26 mouse cellular contexts compared by ENCODE assay signal in genomic region chr9:113100641-113101040, GRCm38 (mm10).
DNase-seq lines count a peak whose midpoint lies in the region; ATAC-seq and TF ChIP-seq lines count a peak whose summit lies in the region.
"Had no signal": no experiment of that assay in that cellular context is flagged by ENCODE, and none has a peak within 500 bp of the region (broad histone marks: within the 10 kb centered on the region; RNA-seq: fewer than 3 reads in every experiment).

No protein-coding gene starts in this region.

- H3K36me3 ChIP-seq in hindbrain, postnatal 0 days (ENCODE audit: insufficient read depth, low read length) = no peaks in the 10 kb centered on the region
- H3K36me3 ChIP-seq in hindbrain, embryonic 13.5 days = no peaks in the 10 kb centered on the region
- H3K36me3 ChIP-seq in midbrain, postnatal 0 days (ENCODE audit: insufficient read depth, low read length) = no peaks in the 10 kb centered on the region
- no peaks in the 10 kb centered on the region for H3K36me3 ChIP-seq in midbrain, embryonic 10.5 days
- H3K36me3 ChIP-seq: embryonic facial prominence, embryonic 10.5 days; embryonic facial prominence, embryonic 13.5 days; forebrain, embryonic 10.5 days; heart, embryonic 10.5 days; heart, embryonic 13.5 days; hindbrain, embryonic 12.5 days had no signal

- H3K27me3 ChIP-seq in hindbrain, postnatal 0 days (ENCODE audit: insufficient read depth, low read length) = no peaks in the 10 kb centered on the region
- no peaks in the 10 kb centered on the region for H3K27me3 ChIP-seq in hindbrain, embryonic 13.5 days
- no peaks in the 10 kb centered on the region for H3K27me3 ChIP-seq in midbrain, postnatal 0 days (ENCODE audit: insufficient read depth, low read length)
- H3K27me3 ChIP-seq in midbrain, embryonic 10.5 days (ENCODE audit: low read depth, poor library complexity, severe bottlenecking) = no peaks in the 10 kb centered on the region
- H3K27me3 ChIP-seq: embryonic facial prominence, embryonic 13.5 days; forebrain, embryonic 13.5 days; heart, embryonic 13.5 days; hindbrain, embryonic 12.5 days had no signal

- ATAC-seq in hindbrain, postnatal 0 days = no peak
- ATAC-seq in hindbrain, embryonic 13.5 days (ENCODE audit: low FRiP score) = no peak
- no peak for ATAC-seq in midbrain, postnatal 0 days (ENCODE audit: low FRiP score)
- ATAC-seq: CD4-positive, CD25-positive, alpha-beta regulatory T cell, adult 4 months; forebrain, embryonic 13.5 days; forebrain, embryonic 16.5 days; intestine, postnatal 0 days had no signal

- H3K4me2 ChIP-seq in hindbrain, postnatal 0 days (ENCODE audit: low read depth, low read length) = no peak overlapping the region
- H3K4me2 ChIP-seq in hindbrain, embryonic 13.5 days = no peak overlapping the region
- H3K4me2 ChIP-seq in midbrain, postnatal 0 days (ENCODE audit: low read depth, low read length, poor library complexity, severe bottlenecking) = no peak overlapping the region
- H3K4me2 ChIP-seq: embryonic facial prominence, embryonic 13.5 days; forebrain, embryonic 13.5 days; heart, embryonic 13.5 days; hindbrain, embryonic 12.5 days had no signal

- no peak overlapping the region for H3K4me3 ChIP-seq in hindbrain, postnatal 0 days (ENCODE audit: low read length)
- H3K4me3 ChIP-seq in hindbrain, embryonic 13.5 days = no peak overlapping the region
- H3K4me3 ChIP-seq in midbrain, postnatal 0 days (ENCODE audit: low read depth, low read length) = no peak overlapping the region
- H3K4me3 ChIP-seq in midbrain, embryonic 10.5 days = no peak overlapping the region
- no peak overlapping the region for H3K4me3 ChIP-seq in embryonic fibroblast, embryonic 13.5 days (ENCODE audit: insufficient read depth, low read length)
- H3K4me3 ChIP-seq: embryonic facial prominence, embryonic 10.5 days; embryonic facial prominence, embryonic 13.5 days; forebrain, embryonic 10.5 days; forebrain, embryonic 13.5 days; heart, adult 2 months; heart, embryonic 10.5 days; heart, embryonic 13.5 days; hindbrain, embryonic 12.5 days had no signal

- TF ChIP-seq CTCF in hindbrain, postnatal 0 days (IDR thresholded peaks at IDR 0.05; ENCODE audit: low read depth) = no peak
- TF ChIP-seq CTCF in midbrain, postnatal 0 days (IDR thresholded peaks at IDR 0.05) = no peak
- no peak for TF ChIP-seq CTCF in embryonic fibroblast, embryonic 13.5 days (IDR thresholded peaks at IDR 0.05; ENCODE audit: borderline replicate concordance, insufficient read depth, low read length)

- TF ChIP-seq POLR2A in embryonic fibroblast, embryonic 13.5 days (IDR thresholded peaks at IDR 0.05; ENCODE audit: low read depth, low read length) = no peak

- H3K9me3 ChIP-seq in hindbrain, postnatal 0 days (ENCODE audit: low read length) = no peaks in the 10 kb centered on the region
- peaks cover 5% of the 10 kb centered on the region; the same call in 1 of the 2 replicates for H3K9me3 ChIP-seq in hindbrain, embryonic 13.5 days
- no peaks in the 10 kb centered on the region for H3K9me3 ChIP-seq in midbrain, postnatal 0 days (ENCODE audit: low read length)
- H3K9me3 ChIP-seq in midbrain, embryonic 10.5 days (replicated peaks) = no peaks in the 10 kb centered on the region; the same call in 1 of the 2 replicates
- H3K9me3 ChIP-seq: embryonic facial prominence, embryonic 10.5 days; embryonic facial prominence, embryonic 13.5 days; forebrain, embryonic 10.5 days; forebrain, embryonic 13.5 days; heart, embryonic 10.5 days; hindbrain, embryonic 12.5 days had no signal

- H3K4me1 ChIP-seq in hindbrain, postnatal 0 days (ENCODE audit: insufficient read depth, low read length) = no peaks in the 10 kb centered on the region
- no peaks in the 10 kb centered on the region for H3K4me1 ChIP-seq in hindbrain, embryonic 13.5 days (replicated peaks)
- no peaks in the 10 kb centered on the region for H3K4me1 ChIP-seq in midbrain, postnatal 0 days (ENCODE audit: insufficient read depth, low read length)
- H3K4me1 ChIP-seq in midbrain, embryonic 10.5 days = no peaks in the 10 kb centered on the region
- H3K4me1 ChIP-seq in embryonic fibroblast, embryonic 13.5 days (ENCODE audit: control insufficient read depth, insufficient read depth, low read length) = no peaks in the 10 kb centered on the region
- H3K4me1 ChIP-seq: embryonic facial prominence, embryonic 10.5 days; embryonic facial prominence, embryonic 13.5 days; forebrain, embryonic 10.5 days; forebrain, embryonic 13.5 days; heart, embryonic 10.5 days; heart, embryonic 13.5 days; hindbrain, embryonic 12.5 days had no signal

- 39% methylated on average over 4 of the region's 4 CpGs for WGBS in hindbrain, postnatal 0 days
- 61% methylated on average over 4 of the region's 4 CpGs for WGBS in hindbrain, embryonic 13.5 days
- 61% methylated on average over 4 of the region's 4 CpGs for WGBS in midbrain, postnatal 0 days
- 77% methylated on average over 4 of the region's 4 CpGs for WGBS in midbrain, embryonic 10.5 days

- H3K27ac ChIP-seq in hindbrain, postnatal 0 days = no peak overlapping the region
- no peak overlapping the region for H3K27ac ChIP-seq in hindbrain, embryonic 13.5 days
- no peak overlapping the region for H3K27ac ChIP-seq in midbrain, postnatal 0 days (ENCODE audit: low read depth, low read length)
- no peak overlapping the region for H3K27ac ChIP-seq in midbrain, embryonic 10.5 days (replicated peaks)
- peak overlapping the region; percentile 6; the same call in 1 of the 2 replicates for H3K27ac ChIP-seq in embryonic fibroblast, embryonic 13.5 days (ENCODE audit: insufficient read depth, low read length)
- H3K27ac ChIP-seq: embryonic facial prominence, embryonic 10.5 days; embryonic facial prominence, embryonic 13.5 days; forebrain, embryonic 10.5 days; forebrain, embryonic 13.5 days; heart, adult 2 months; heart, embryonic 10.5 days; heart, embryonic 13.5 days; hindbrain, embryonic 12.5 days had no signal

- DNase-seq in cerebellum, postnatal 10 days = peak; percentile 83 to 92
- DNase-seq in cerebellum, adult 9-10 months = no peak
- DNase-seq in hindbrain, postnatal 0 days (ENCODE audit: low spot score) = peak; percentile 53
- DNase-seq in midbrain, postnatal 0 days (ENCODE audit: low spot score) = peak; percentile 56
- no peak for DNase-seq in midbrain, embryonic 10.5 days (ENCODE audit: low spot score)
- DNase-seq in ovary, postnatal 14 days (ENCODE audit: low spot score) = no peak
- DNase-seq: adrenal gland, adult 2 months; adrenal gland, postnatal 14 days; embryo, embryonic 11 days; gastrocnemius, postnatal 10 days; gastrocnemius, postnatal 36 days; heart, adult 2 months; heart, postnatal 14 days; heart, postnatal 4 days had no signal

- no peak overlapping the region for H3K9ac ChIP-seq in hindbrain, postnatal 0 days (replicated peaks; ENCODE audit: low read length)
- H3K9ac ChIP-seq in hindbrain, embryonic 13.5 days = no peak overlapping the region
- H3K9ac ChIP-seq in midbrain, postnatal 0 days (replicated peaks; ENCODE audit: low read length, poor library complexity, severe bottlenecking) = no peak overlapping the region
- H3K9ac ChIP-seq: embryonic facial prominence, embryonic 13.5 days; forebrain, embryonic 13.5 days; heart, embryonic 13.5 days; hindbrain, embryonic 12.5 days had no signal

Comparison
In these comparisons a context has a peak if more than half of its experiments do, and no peak if none do; other contexts are left out.
1. DNase-seq: peak in cerebellum, postnatal 10 days (2 of 2), hindbrain, postnatal 0 days (single experiment) and midbrain, postnatal 0 days (single experiment); none in cerebellum, adult 9-10 months (single experiment), midbrain, embryonic 10.5 days (single experiment) and ovary, postnatal 14 days (single experiment).